Mouse (Mus musculus): ENCODE measurements around the gene Slc35e3.

The Slc35e3 gene

GRCm38 (mm10) chr10:117701034-117701829 is 44.9 kb downstream of the Slc35e3 start:
- DNase-seq (ENCODE audit: inconsistent age in 2 of 2, low spot score in 1 of 2) = no peak

GRCm38 (mm10) chr10:117700450-117700849 is 45.7 kb downstream of the Slc35e3 start:
- no peak for DNase-seq (ENCODE audit: inconsistent age in 2 of 2, low spot score in 1 of 2)

- no peak for DNase-seq (ENCODE audit: inconsistent age in 2 of 2, low spot score in 1 of 2)
Measured at GRCm38 (mm10) chr10:117699914-117700313, 46.3 kb downstream of the Slc35e3 start.

- DNase-seq (ENCODE audit: inconsistent age in 2 of 2, low spot score in 1 of 2) = no peak
Measured at GRCm38 (mm10) chr10:117698313-117699138, 47.6 kb downstream of the Slc35e3 start.

GRCm38 (mm10) chr10:117697561-117698115 is 48.5 kb downstream of the Slc35e3 start:
- DNase-seq (ENCODE audit: inconsistent age in 2 of 2, low spot score in 1 of 2) = no peak

- DNase-seq (ENCODE audit: inconsistent age in 2 of 2, low spot score in 1 of 2) = no peak
Measured at GRCm38 (mm10) chr10:117696827-117697560, 49.2 kb downstream of the Slc35e3 start.

- no peak for DNase-seq (ENCODE audit: inconsistent age in 2 of 2, low spot score in 1 of 2)
Measured at GRCm38 (mm10) chr10:117696021-117696826, 49.9 kb downstream of the Slc35e3 start.

GRCm38 (mm10) chr10:117695605-117696004 is 50.6 kb downstream of the Slc35e3 start:
- DNase-seq (ENCODE audit: inconsistent age in 2 of 2, low spot score in 1 of 2) = no peak

GRCm38 (mm10) chr10:117695027-117695426 is 51.1 kb downstream of the Slc35e3 start:
- DNase-seq (ENCODE audit: inconsistent age in 2 of 2, low spot score in 1 of 2) = no peak

- no peak for DNase-seq (ENCODE audit: inconsistent age in 2 of 2, low spot score in 1 of 2)
Measured at GRCm38 (mm10) chr10:117694255-117694953, 51.8 kb downstream of the Slc35e3 start.

GRCm38 (mm10) chr10:117692953-117693352 is 53.2 kb downstream of the Slc35e3 start:
- DNase-seq (ENCODE audit: inconsistent age in 2 of 2, low spot score in 1 of 2) = no peak

- DNase-seq (ENCODE audit: inconsistent age in 2 of 2, low spot score in 1 of 2) = no peak
Measured at GRCm38 (mm10) chr10:117692173-117692572, 54.0 kb downstream of the Slc35e3 start.

GRCm38 (mm10) chr10:117691389-117691968 is 54.7 kb downstream of the Slc35e3 start:
- DNase-seq (ENCODE audit: inconsistent age in 2 of 2, low spot score in 1 of 2) = no peak

- DNase-seq (ENCODE audit: inconsistent age in 2 of 2, low spot score in 1 of 2) = no peak
Measured at GRCm38 (mm10) chr10:117690770-117691296, 55.3 kb downstream of the Slc35e3 start.

GRCm38 (mm10) chr10:117690101-117690352 is 56.1 kb downstream of the Slc35e3 start:
- DNase-seq (ENCODE audit: inconsistent age in 2 of 2, low spot score in 1 of 2) = no peak

GRCm38 (mm10) chr10:117689297-117690100 is 56.7 kb downstream of the Slc35e3 start:
- no peak for DNase-seq (ENCODE audit: inconsistent age in 2 of 2, low spot score in 1 of 2)

- DNase-seq (ENCODE audit: inconsistent age in 2 of 2, low spot score in 1 of 2) = peak in 1 of 2 experiments; percentile 70
Measured at GRCm38 (mm10) chr10:117688204-117689151, 57.7 kb downstream of the Slc35e3 start.

All from adrenal gland, adult (tissue).